Mouse (Mus musculus): ENCODE data around the gene Psmb2.

- TF ChIP-seq CTCF (IDR thresholded peaks at IDR 0.05) (no peak), EP300 (IDR thresholded peaks at IDR 0.05) (peak; percentile 78)
Observed at GRCm38 (mm10) chr4:126753268-126754230, 76.1 kb downstream of the Psmb2 start, which contains the start of the genes Ncdn and AU040320.
